Comparison of ENCODE assay signal across 16 mouse cellular contexts in genomic region chr1:34709089-34709488, GRCm38 (mm10).
A peak's percentile ranks its signal among the peaks of the same experiment; 100 is the strongest.
DNase-seq lines count a peak whose midpoint lies in the region; ATAC-seq lines count a peak whose summit lies in the region.
"Had no signal": no experiment of that assay in that cellular context is flagged by ENCODE, and none has a peak within 500 bp of the region (broad histone marks: within the 10 kb centered on the region; RNA-seq: fewer than 3 reads in every experiment).

No protein-coding gene starts in this region.

- ATAC-seq in megakaryocyte progenitor cell, adult 5-6 weeks (replicated peaks; ENCODE audit: poor library complexity) = no peak
- ATAC-seq: forebrain, embryonic 14.5 days; hindbrain, postnatal 0 days had no signal

- intact Hi-C loops in left cerebral cortex, postnatal 25 days (cut with DNase I) = loop anchor here (10.0 kb wide), 1 partner anchor 64 kb away; no protein-coding TSS in a partner anchor

- DNase-seq in layer of hippocampus, adult 9-10 months (ENCODE audit: low spot score) = peak; percentile 29
- no peak for DNase-seq in layer of hippocampus, adult 11-12 months (ENCODE audit: low spot score)
- DNase-seq in left cerebral cortex, postnatal 25 days (ENCODE audit: low spot score in 2 of 2) = peak; percentile 5 to 87
- DNase-seq in left cerebral cortex, adult 18-20 months (ENCODE audit: low spot score in 2 of 2) = no peak
- peak; percentile 74 for DNase-seq in brain, adult 2 months (ENCODE audit: low read depth, low spot score)
- peak; percentile 45 to 60 for DNase-seq in frontal cortex, adult 2 months (ENCODE audit: extremely low spot score in 1 of 2, low spot score in 1 of 2)
- DNase-seq: adrenal gland, adult 2 months; adrenal gland, postnatal 25 days; cerebellum, adult 2 months; cerebellum, postnatal 10 days; gastrocnemius, postnatal 36 days; heart, adult 2 months; heart, postnatal 14 days had no signal

Comparison
In these comparisons a context has a peak if more than half of its experiments do, and no peak if none do; other contexts are left out.
1. DNase-seq: peak in layer of hippocampus, adult 9-10 months (single experiment), left cerebral cortex, postnatal 25 days (2 of 2), brain, adult 2 months (single experiment) and frontal cortex, adult 2 months (2 of 2); none in layer of hippocampus, adult 11-12 months (single experiment) and left cerebral cortex, adult 18-20 months (0 of 2).